Mouse (Mus musculus) lung, postnatal 0 days (tissue): Measurements from ENCODE around the gene Poldip3. TPM values are rescaled to one million over a fixed set of nuclear protein-coding genes. Genes with fewer than 3 reads are reported as not detected.

Experiments used
- ATAC-seq: fragments of 200-750 bp; cut with Nextera tagmentation; 2 replicates; pipeline ENCODE4 v1.8.0; 2017; ENCODE audit warnings: moderate library complexity
- DNase-seq: peaks from one replicate; pipeline ENCODE4 v3.0.0-alpha.2; 2016; ENCODE audit warnings: low spot score
- H3K27ac ChIP-seq: fragments of 300-500 bp; sonication (generic); 2 replicates; pipeline ENCODE4 v1.5.1; 2014; ENCODE audit warnings: antibody characterized with exemption, mild to moderate bottlenecking, low read length, mixed read lengths
- H3K27me3 ChIP-seq: fragments of 300-500 bp; sonication (generic); replicated peaks from 2 replicates; pipeline ENCODE4 v1.6.1; 2014; ENCODE audit warnings: low read length, mixed read lengths; ENCODE audit not compliant: insufficient read depth
- H3K36me3 ChIP-seq: fragments of 300-500 bp; sonication (generic); 2 replicates; pipeline ENCODE4 v1.6.1; 2014; ENCODE audit warnings: low read length, mixed read lengths; ENCODE audit not compliant: insufficient read depth
- H3K4me1 ChIP-seq: fragments of 300-500 bp; sonication (generic); 2 replicates; pipeline ENCODE4 v1.6.1; 2014; ENCODE audit warnings: antibody characterized with exemption, low read depth, low read length, mixed read lengths; ENCODE audit not compliant: insufficient read depth
- H3K4me2 ChIP-seq: fragments of 300-500 bp; sonication (generic); replicated peaks from 2 replicates; pipeline ENCODE4 v1.6.1; 2014; ENCODE audit warnings: low read depth, mild to moderate bottlenecking, low read length, moderate library complexity, mixed read lengths
- H3K4me3 ChIP-seq: fragments of 300-500 bp; sonication (generic); 2 replicates; pipeline ENCODE4 v1.5.1; 2014; ENCODE audit warnings: low read depth, low read length
- H3K9ac ChIP-seq: fragments of 300-500 bp; sonication (generic); replicated peaks from 2 replicates; pipeline ENCODE4 v1.6.1; 2014; ENCODE audit warnings: low read depth, mild to moderate bottlenecking
- H3K9me3 ChIP-seq: fragments of 300-500 bp; sonication (generic); 2 replicates; pipeline ENCODE4 v1.6.1; 2016; ENCODE audit warnings: low read length, mixed read lengths
- CTCF ChIP-seq: IDR thresholded peaks from 2 replicates; pipeline ENCODE4 v1.5.1; 2016; ENCODE audit warnings: antibody characterized with exemption, mild to moderate bottlenecking
- EP300 ChIP-seq: IDR thresholded peaks from 2 replicates; pipeline ENCODE4 v1.6.1; 2016; ENCODE audit warnings: antibody characterized with exemption, mild to moderate bottlenecking, control low read depth
- WGBS: fragments of 180-500 bp; shearing (Covaris S2); extraction: QIAGEN DNeasy Blood & Tissue Kit; methylation state at CpG from one replicate; pipeline ENCODE4 v1.1.7; 2014; 5-methylcytosine and 5-hydroxymethylcytosine counted together
- polyA plus RNA-seq: library from polyadenylated mRNA; unstranded; fragments of >200 nt; fragmentation: Nextera tagmentation; extraction: Ambion mirVana; gene quantifications from 2 replicates; pipeline ENCODE4 v1.2.1, GENCODE M21; 2015

The Poldip3 gene
- polyA plus RNA-seq, 1 experiment from 2014 or later, result 77.0 TPM

DNA sequence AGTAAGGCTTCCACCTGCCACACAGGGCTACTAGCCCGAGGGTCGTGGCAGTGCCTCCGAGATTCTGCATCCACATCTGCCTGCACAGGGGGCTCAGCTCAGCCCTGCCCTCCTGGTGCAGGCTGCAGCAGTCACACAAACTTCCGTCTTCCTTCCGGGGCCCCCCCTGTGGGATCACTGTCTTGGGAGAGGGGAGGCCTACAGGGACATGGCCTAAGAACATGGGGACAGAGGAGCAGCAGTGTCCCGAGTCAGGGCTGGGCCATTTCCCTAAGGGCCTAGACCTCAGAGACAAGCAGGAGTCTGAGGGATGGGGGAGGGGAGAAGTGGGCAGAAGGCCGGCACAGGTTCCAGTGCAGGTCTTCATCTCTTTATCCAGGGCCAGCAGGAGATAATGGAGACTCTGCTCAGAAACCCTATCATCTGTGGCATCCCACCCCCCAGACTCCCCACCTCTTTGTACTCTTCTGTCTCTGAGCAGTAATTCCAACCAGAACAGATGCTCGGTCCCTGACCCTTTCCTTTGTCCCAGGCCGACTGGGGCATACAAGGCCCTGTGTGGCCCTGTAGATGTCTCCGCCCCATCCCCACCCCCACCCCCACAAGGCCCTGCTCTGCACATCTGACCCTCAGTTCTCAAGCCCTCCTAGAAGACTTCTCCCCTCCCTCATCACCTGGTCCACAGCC, 12.0 kb upstream of the Poldip3 start:
- no peak for DNase-seq
- Histone ChIP-seq H3K4me2 (no peak overlapping the region), H3K9me3 (no peaks in the 10 kb centered on the region), H3K36me3 (peaks cover 32% of the 10 kb centered on the region), H3K4me1 (peaks cover 5% of the 10 kb centered on the region; the same call in 1 of the 2 replicates), H3K27ac (no peak overlapping the region), H3K9ac (no peak overlapping the region), H3K4me3 (no peak overlapping the region), H3K27me3 (no peaks in the 10 kb centered on the region)
- 70% methylated on average over 10 of the region's 10 CpGs for WGBS
- ATAC-seq, result no peak
- no peak for TF ChIP-seq EP300
- TF ChIP-seq CTCF, result no peak

DNA sequence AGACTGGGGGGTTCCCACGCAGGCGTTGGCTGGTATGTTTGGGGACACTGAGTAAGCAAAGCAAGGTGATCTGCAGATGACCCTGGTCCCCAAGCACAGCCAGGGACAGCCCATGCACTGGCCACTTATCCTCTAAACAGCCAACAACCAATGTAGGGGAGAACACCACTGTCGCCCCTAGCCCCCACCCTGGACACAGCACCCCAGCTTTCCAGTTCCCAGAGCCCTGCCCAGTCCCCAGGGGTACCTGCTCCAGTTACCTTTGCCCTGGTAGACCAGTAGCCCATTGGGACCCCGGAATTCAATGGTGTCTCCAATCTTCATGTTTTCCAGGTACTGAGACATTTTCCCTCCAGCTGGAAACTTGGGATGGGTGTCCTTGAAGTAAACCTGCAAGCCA, 11.4 kb upstream of the Poldip3 start:
- 100% methylated on average over 4 of the region's 4 CpGs for WGBS
- no peak for TF ChIP-seq EP300
- no peak for TF ChIP-seq CTCF
- no peak for DNase-seq
- H3K4me1 ChIP-seq, result no peaks in the 10 kb centered on the region
- no peak for ATAC-seq
- peaks cover 32% of the 10 kb centered on the region for H3K36me3 ChIP-seq
- H3K4me2 ChIP-seq, result no peak overlapping the region
- H3K9ac ChIP-seq, result no peak overlapping the region
- H3K9me3 ChIP-seq, result no peaks in the 10 kb centered on the region
- no peak overlapping the region for H3K4me3 ChIP-seq
- H3K27me3 ChIP-seq, result no peaks in the 10 kb centered on the region
- H3K27ac ChIP-seq, result no peak overlapping the region

DNA sequence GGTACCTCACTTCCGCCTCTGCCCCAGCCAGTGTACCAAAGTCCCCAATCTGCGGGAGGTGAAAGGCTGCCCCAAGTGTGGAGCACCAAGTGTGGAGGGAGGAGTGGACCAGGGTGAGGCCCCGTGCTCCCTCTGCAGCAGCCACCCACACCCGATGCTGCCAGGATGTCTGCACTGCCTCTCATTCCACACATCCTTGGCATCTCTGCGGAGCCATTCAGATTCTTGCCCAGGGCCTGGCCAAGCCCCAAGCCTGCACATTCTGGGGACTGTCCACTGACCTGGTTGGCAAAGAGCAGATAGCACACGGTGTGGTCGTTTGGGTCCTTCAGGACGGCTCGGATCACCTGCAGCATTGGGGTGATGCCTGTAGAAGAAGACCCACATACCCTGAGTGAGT, 10.6 kb upstream of the Poldip3 start:
- no peak for ATAC-seq
- H3K36me3 ChIP-seq, result peaks cover 32% of the 10 kb centered on the region
- no peaks in the 10 kb centered on the region for H3K27me3 ChIP-seq
- 91% methylated on average over 9 of the region's 9 CpGs for WGBS
- DNase-seq, result no peak
- no peak overlapping the region for H3K9ac ChIP-seq
- H3K9me3 ChIP-seq, result no peaks in the 10 kb centered on the region
- no peak overlapping the region for H3K4me2 ChIP-seq
- no peak overlapping the region for H3K4me3 ChIP-seq
- no peak overlapping the region for H3K27ac ChIP-seq
- no peaks in the 10 kb centered on the region for H3K4me1 ChIP-seq
- TF ChIP-seq CTCF (no peak), EP300 (no peak)

DNA sequence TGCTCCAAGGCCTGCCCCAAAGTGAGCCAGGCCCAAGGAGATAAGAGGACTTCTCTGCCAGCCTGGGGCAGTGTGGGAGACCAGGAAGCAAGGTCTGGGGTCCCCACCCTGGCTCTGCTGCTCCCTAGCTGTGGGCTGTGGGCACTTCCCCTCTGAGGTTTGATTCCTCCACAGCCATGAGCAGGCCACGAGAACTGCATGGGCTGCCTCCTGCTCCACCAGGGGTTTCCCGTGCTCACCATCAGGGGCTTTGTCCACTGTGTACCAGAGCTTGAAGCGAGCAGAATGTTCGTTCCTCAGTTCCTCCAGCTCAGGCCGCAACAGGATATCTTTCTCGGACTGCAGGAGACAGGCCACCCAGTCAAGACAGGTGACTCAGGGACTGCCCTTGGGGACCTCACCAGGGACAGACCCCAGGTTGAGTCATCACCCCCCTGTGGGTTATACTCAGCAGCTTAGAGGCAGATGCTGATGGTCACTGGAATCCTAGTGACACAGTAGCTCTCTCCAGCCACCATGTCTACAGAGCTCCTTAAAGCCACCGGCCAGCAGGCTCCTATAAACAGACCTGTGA, 9.5 kb upstream of the Poldip3 start:
- Histone ChIP-seq H3K4me2 (no peak overlapping the region), H3K4me1 (no peaks in the 10 kb centered on the region), H3K27me3 (no peaks in the 10 kb centered on the region), H3K9me3 (no peaks in the 10 kb centered on the region), H3K36me3 (peaks cover 36% of the 10 kb centered on the region), H3K4me3 (no peak overlapping the region), H3K27ac (peak overlapping the region; percentile 43; the same call in 1 of the 2 replicates), H3K9ac (no peak overlapping the region)
- ATAC-seq (no peak), DNase-seq (no peak)
- WGBS, result 89% methylated on average over 7 of the region's 7 CpGs
- no peak for TF ChIP-seq EP300
- TF ChIP-seq CTCF, result peak; percentile 15; the same call in 1 of the 2 replicates

DNA sequence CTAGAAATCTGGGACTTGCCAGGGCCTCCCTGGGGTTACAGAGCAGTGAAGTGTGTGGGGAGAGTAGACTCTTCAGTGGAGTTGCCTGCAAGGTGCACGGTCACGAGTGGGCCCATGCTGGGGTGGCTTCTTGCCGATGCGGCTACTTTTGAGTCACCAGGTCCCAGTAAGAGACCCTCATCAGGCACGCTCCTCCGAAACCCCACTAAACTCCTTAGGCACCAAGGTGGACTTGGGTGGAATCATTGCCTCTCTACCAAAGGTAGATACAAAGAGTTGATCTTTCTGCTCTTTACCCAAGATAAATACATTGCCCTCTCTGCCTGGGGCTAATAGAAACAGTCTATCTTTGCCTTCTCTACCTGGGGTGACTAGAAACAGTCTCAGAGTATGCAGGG, 8.5 kb upstream of the Poldip3 start:
- Histone ChIP-seq H3K27me3 (no peaks in the 10 kb centered on the region), H3K27ac (peak overlapping the region; percentile 43; the same call in 1 of the 2 replicates), H3K4me1 (no peaks in the 10 kb centered on the region), H3K4me2 (no peak overlapping the region), H3K36me3 (peaks cover 36% of the 10 kb centered on the region), H3K9ac (no peak overlapping the region), H3K9me3 (no peaks in the 10 kb centered on the region), H3K4me3 (no peak overlapping the region)
- 87% methylated on average over 6 of the region's 6 CpGs for WGBS
- TF ChIP-seq EP300 (no peak), CTCF (no peak)
- DNase-seq (no peak), ATAC-seq (no peak)

DNA sequence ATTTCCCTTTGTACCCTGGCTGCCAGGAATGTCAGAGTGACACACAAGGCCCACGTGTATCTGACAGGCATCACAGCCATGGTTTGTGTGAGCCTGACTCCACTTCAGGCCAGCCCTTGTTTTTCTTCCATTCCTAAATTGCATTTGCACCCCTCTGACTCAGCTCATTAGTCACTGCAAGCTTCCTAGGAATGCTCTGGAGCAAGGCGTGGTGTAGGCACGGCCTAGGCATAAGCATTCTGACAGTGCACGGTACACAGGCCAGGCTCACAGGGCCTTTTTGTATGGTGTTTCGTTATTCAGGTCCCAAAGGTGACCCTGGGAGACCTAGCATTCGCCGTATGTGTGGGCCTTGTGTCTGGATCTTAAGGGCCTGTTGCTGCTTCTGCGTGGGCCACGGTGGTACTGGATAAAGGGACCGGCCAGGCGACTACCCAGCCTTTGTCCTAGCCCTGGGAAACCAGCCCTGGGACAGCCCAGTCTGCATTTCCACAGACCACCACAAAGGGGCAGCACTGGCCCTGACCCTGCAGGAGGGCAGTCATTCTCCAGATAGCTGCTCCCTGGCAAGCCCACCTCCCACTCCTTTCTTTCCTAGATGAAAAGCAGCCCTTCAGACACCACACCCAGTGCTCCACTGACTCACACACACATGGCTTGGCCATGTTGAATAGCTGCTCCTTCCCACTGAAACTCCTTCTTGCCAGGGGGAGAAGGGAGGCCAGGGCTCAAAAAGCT, 7.9 kb upstream of the Poldip3 start:
- H3K27me3 ChIP-seq, result no peaks in the 10 kb centered on the region
- no peak for TF ChIP-seq EP300
- TF ChIP-seq CTCF, result peak; percentile 91
- peaks cover 33% of the 10 kb centered on the region for H3K36me3 ChIP-seq
- WGBS, result 72% methylated on average over 11 of the region's 11 CpGs
- no peak overlapping the region for H3K4me3 ChIP-seq
- ATAC-seq (peak; percentile 89), DNase-seq (peak; percentile 90)
- peak overlapping the region; percentile 59; the same call in 1 of the 2 replicates for H3K27ac ChIP-seq
- H3K9ac ChIP-seq, result no peak overlapping the region
- H3K9me3 ChIP-seq, result no peaks in the 10 kb centered on the region
- no peaks in the 10 kb centered on the region for H3K4me1 ChIP-seq
- H3K4me2 ChIP-seq, result no peak overlapping the region
